Mouse (Mus musculus): Measurements from ENCODE around the gene Jak2.

GRCm38 (mm10) chr19:29272011-29272809 lies 20.6 kb downstream of the Jak2 start:
- TF ChIP-seq CTCF (IDR thresholded peaks at IDR 0.05; ENCODE audit: control insufficient read depth, insufficient read depth, insufficient replicate concordance, low read depth, low read length) = no peak
- TF ChIP-seq POLR2A (IDR thresholded peaks at IDR 0.05; ENCODE audit: control insufficient read depth, low read depth, low read length) = no peak

Measured in testis, adult 2 months (tissue).